Mouse (Mus musculus): ENCODE measurements around the gene Pola2.

The Pola2 gene

GRCm38 (mm10) chr19:5937095-5937835 lies 26.7 kb downstream of the Pola2 start:
- DNase-seq (ENCODE audit: low read depth), result no peak

GRCm38 (mm10) chr19:5935691-5936090 lies 28.3 kb downstream of the Pola2 start:
- no peak for DNase-seq (ENCODE audit: low read depth)

DNA sequence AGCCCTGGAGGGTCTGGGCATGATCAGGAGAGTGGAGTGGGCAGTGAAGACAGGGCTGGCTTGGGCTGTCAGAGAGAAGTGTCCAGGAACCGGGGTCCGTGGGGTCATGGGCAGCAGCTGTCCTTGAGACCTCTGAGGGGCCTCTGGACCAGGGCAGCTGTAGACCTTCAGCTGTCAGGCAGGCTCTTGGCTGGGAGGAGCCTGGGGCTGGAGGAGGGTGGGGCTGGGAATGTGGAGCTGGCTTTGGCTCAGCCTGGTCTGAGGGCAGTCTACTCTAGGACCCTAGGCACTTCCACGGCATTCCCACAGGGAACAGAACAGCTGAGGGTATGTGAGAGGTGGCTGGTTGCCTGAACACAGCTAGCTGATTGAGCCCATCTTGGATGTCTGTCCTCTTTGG lies 28.7 kb downstream of the Pola2 start:
- DNase-seq (ENCODE audit: low read depth), result no peak

DNA sequence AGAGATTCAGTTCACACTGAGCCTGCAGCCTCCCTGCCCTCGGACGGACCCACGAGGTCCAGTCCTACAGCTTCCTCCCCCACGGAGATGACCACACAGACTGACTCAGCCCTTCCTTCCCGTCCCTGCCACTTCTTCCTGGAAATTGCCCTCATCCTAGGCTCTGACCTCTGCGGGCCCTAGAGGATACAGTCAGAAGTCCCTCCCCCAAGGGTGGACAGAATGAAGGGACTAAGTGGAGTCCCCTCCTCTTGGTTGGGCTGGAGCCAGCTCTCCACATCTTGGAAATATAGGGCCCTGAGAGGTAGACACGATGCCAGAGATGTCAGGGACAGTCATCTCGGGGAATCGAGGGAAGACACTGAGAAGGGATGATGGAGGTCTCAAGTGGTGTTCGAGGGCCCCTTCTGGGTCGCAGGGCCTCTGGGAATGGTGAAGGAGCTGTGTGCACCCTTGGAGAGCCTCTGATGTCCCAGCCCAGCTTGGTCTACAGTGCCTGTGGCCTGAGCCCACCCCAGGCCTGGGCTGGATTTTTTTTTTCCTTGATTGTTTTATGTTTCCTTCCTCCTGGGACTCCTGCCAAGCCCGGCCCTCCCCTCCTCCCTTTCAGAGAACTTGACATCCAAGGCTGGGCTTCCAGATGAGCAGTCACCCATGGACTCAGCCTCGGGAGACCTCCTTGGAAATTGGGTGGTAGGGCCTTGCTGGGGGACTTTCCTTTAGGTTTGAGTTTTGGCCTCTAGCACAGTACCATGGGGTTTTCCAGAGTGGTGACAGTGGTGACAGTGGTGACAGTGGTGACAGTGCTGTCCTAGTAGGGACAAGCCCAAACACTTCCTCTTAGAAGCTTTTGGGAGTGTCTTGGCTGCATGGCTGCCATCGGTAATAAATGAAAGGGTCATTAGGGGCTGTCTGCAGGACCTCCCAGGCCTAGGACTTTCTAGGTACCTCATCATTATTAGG lies 34.1 kb downstream of the Pola2 start:
- DNase-seq (ENCODE audit: low read depth), result no peak

DNA sequence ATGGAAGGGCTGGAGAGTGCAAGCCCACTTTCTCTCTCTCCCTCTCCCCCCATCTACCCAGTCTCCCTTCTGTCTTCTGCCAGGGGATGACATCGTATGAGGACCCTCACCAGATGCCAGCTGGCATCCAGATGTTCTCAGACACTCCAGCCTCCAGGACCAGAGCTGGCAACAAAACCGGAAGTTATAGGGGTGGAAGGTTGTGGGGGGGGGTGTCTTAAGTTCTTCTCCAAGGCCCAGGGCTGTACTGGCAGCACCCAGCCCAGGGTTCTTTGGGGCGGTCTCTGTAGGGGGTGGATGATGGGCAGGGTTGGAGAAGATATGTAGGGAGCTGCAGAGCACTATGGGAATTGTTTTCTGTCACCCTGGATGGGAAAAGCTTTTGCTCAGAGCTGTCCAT lies 35.5 kb downstream of the Pola2 start:
- no peak for DNase-seq (ENCODE audit: low read depth)

GRCm38 (mm10) chr19:5928104-5928503 lies 35.9 kb downstream of the Pola2 start:
- DNase-seq (ENCODE audit: low read depth), result no peak

DNA sequence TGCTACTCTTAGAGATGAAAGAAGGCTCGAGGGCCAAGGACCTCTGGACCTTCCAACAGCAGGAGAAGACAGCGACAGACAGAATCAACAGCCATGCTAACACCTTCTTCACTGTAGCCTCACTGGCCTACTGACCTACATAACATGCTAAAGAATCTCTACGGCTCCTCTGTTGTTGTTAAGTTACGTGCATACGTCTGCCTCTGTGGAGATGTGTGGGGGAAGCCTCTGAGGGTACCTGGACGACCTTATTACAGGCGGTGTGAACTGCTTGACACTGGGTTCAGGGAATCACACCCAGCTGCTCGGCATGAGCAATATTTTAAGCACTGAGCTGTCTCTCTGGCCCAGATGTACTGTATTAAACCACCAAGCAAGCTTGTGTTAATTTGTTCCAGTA lies 36.5 kb downstream of the Pola2 start:
- no peak for DNase-seq (ENCODE audit: low read depth)

- no peak for DNase-seq (ENCODE audit: low read depth)
These were observed 37.0 kb downstream of the Pola2 start for GRCm38 (mm10) chr19:5927026-5927425.

- DNase-seq (ENCODE audit: low read depth), result no peak
These were observed 38.6 kb downstream of the Pola2 start for GRCm38 (mm10) chr19:5925311-5925855.

GRCm38 (mm10) chr19:5924713-5925093 lies 39.3 kb downstream of the Pola2 start, which contains the start of gene Cdc42ep2:
TSS of gene Cdc42ep2 (minus strand) at chr19:5924816.
- peak; percentile 94 for DNase-seq (ENCODE audit: low read depth)

- DNase-seq (ENCODE audit: low read depth), result peak; percentile 77
These were observed 39.9 kb downstream of the Pola2 start for GRCm38 (mm10) chr19:5923990-5924712.

GRCm38 (mm10) chr19:5922963-5923362 lies 41.0 kb downstream of the Pola2 start:
- DNase-seq (ENCODE audit: low read depth), result no peak

- DNase-seq (ENCODE audit: low read depth), result peak; percentile 36
These were observed 41.7 kb downstream of the Pola2 start for GRCm38 (mm10) chr19:5922119-5922942.

GRCm38 (mm10) chr19:5921715-5922114 lies 42.3 kb downstream of the Pola2 start:
- DNase-seq (ENCODE audit: low read depth), result no peak

DNA sequence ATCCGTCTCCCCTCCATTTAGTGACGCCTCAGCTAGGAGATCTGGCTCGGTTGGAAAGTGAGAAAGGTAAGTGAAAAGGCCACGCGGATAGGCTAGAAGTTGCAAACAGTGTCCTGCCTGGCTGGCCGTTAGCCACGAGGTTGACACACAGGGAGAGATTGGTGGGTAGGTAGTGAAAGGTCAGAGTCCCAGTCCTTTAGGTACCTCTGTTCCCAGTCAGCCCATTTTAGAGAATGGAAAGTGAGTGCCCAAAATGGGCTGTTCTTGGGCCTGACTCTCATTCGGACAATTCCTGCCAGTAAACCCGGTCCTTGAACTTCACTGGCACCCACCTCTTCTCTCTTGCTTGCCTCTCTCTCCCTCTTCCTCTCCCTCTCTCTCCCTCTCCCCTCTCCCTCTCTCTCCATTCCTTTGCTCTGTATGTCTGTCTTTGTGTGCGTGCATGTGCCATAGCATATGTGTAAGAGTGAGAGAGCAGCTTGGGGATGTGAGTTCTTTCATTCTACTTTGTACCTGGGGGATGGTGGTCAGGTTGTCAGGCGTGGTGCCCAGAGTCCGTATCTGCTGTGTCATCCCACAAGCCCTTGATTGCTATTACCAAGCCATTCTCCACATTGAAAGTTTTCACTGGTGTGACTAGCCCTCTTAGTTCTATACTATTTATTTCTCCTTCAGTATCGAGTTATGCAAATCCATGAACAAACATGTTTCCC lies 50.8 kb downstream of the Pola2 start, which contains the start of gene Dpf2:
Dpf2 (minus strand) TSS at position 4 of the 713 bp plus-strand sequence.
- no peak for DNase-seq (ENCODE audit: low read depth)

DNA sequence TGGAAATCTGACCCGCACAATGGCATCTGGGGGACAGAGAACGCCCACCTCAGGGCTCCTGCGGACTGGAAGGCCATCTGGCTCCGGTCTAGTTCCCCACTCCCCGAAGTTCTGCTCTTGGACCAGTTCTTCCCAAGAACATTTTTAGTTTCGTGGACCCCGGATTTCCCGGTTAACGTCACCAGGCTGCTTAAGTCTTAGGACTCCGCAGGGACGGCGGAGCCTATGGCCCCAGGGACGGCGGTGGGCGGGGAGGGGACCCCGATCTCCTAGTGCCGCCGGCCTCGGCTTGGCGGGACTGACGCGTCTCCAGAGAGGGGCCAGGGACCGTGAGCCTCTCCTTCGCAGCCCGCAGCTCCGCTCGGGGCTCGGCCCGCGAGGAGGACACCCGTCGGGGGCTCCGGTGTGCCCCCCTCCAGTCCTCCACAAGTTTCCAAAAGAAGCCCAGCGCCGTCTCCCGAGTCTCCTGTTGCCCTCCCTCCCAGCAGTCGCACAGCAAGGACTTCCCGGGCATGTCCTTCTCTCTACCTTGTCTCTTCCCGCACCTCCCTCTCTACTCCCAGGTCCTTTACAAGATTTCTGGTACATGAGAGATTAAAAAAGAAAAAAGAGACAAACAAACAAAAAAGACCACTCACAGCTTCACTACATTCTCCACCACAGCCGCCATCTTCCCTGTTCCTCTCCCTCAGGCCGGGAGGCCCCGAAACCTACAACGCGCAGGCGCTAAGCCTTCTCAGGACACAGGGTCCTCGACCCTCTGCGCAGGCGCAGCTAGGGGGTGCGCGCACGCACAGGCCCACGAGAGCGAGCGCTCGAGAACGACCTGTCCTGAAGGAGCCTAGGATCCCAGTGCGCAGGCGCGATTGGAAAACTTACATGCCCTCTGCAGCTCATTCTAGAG lies 51.6 kb downstream of the Pola2 start:
- peak; percentile 100 for DNase-seq (ENCODE audit: low read depth)

DNA sequence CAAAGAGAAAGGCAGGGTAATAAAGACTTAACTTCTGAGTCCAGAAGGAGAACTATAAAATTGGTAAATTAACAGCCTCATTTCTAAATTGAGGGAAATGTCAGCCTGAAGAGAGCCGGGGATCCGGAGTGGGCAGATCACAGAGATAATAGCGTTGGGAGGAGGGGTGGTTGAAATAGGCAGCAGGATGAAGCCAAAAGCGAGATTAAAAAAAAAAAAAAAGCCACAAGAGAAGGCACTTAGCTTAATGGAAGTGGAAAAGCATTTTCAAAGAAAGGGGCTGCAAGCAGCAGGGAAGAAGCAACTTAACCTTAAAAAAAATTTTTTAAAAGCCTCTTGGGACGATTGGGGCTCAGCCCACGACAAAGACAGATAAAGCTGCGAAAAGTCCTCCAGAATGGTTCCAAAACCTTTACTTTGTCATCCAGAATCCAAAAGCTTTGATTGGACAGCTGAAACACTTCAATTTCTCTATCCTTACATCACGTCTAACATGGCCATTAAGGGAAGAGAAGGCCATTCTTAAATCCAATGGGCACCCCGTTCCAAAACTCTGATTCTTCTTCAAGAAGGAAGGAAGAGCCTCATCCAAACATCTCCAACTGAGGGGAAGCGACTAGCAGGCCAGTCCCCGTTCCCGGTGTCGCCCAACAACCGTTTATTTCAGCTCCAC lies 52.4 kb downstream of the Pola2 start:
- peak; percentile 32 for DNase-seq (ENCODE audit: low read depth)

- DNase-seq (ENCODE audit: low read depth), result no peak
These were observed 53.8 kb downstream of the Pola2 start for GRCm38 (mm10) chr19:5910221-5910620.

GRCm38 (mm10) chr19:5907275-5907674 lies 56.7 kb downstream of the Pola2 start:
- no peak for DNase-seq (ENCODE audit: low read depth)
